Mouse (Mus musculus) ovary, postnatal 36 days (tissue): ENCODE measurements around the gene Zmiz1.

Experiments used
- DNase-seq: peaks from one replicate; pipeline ENCODE4 v3.0.0; 2022; ENCODE audit warnings: low spot score, mixed read lengths

Gene Zmiz1

GRCm38 (mm10) chr14:25513496-25513895, 54.5 kb downstream of the Zmiz1 start:
- DNase-seq, result peak; percentile 47

- peak; percentile 53 for DNase-seq
These were observed 56.0 kb downstream of the Zmiz1 start for GRCm38 (mm10) chr14:25514943-25515512.

DNA sequence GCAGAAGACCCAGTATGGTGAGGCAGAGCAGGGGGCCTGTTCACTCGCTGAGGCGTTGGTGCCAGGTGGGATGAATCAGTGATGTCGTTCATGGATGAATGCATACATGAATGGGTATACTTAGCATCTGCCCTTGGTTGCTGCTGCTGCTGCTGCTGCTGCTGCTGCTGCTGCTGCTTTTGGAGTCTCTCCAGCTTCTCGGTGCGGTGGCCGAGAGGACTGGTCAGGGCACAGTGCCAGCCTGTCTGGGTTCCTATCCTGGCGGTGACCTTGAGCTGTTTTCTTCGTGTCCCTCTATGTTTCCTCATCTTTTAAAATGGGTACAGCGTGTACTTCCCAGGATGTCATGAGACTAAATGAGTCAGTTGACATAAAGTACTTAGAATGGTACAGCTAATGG, 56.9 kb downstream of the Zmiz1 start:
- peak; percentile 65 for DNase-seq

GRCm38 (mm10) chr14:25516640-25517591, 57.9 kb downstream of the Zmiz1 start:
- DNase-seq, result peak; percentile 60

DNA sequence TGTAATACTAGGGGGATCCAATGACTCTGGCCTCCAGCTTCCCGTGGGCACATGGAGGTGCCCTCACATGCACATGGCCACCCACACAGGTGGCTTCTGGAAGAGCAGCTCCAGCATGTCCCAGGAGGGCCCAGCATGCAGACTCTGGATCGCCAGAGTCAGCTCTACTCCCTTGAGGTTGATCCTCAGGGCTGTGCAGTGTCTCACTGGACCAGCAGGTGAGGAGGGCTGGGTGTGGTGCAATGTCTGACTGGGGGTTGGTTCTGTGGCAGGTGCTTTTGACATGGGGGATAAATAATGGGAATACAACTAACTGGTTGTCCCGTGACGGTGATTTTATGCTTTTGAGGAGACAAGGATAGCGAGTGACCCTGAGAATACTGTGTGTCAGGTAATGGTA, 59.7 kb downstream of the Zmiz1 start:
- DNase-seq, result no peak

DNA sequence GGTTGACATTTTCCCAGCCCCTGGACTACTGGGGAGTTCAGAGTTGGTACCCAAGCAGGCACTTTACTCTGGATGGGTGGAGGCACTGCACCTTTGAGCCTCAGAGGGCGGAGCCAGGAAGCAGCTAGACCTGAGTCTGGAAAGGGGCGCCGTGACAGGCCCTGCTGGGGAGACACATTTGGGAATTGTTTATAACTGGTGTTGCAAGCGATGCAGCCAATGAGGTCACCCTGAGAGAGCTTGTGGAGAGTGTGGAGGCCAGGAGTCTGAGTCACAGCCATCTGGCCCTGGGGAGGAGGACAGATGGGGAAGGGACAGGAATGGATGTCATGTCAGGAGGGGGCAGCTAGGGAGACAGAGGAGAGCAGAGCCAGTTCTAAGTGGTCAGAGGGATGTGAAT, 60.7 kb downstream of the Zmiz1 start:
- DNase-seq, result no peak

DNA sequence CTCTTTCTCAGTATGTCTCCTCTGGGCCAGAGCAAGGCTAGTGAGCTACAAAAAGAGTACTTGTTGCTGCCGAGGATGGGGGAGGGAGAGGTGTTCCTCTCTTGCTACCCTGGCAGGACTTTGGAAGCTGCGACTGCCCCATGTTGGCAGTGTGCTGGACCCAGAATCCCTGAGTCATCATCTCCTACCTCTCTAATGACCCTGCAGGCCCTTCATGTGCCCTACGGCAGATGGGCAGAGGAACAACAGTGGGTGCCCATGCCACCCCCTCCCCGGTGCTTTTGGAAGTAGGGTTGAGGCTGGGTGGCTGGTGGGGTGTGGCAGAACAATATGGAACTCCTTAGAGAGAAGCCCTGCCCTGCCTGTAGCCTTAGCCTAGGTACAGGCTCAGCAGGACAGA, 61.6 kb downstream of the Zmiz1 start:
- no peak for DNase-seq

- DNase-seq, result no peak
These were observed 62.0 kb downstream of the Zmiz1 start for GRCm38 (mm10) chr14:25520991-25521390.

GRCm38 (mm10) chr14:25521500-25521899, 62.5 kb downstream of the Zmiz1 start:
- no peak for DNase-seq

DNA sequence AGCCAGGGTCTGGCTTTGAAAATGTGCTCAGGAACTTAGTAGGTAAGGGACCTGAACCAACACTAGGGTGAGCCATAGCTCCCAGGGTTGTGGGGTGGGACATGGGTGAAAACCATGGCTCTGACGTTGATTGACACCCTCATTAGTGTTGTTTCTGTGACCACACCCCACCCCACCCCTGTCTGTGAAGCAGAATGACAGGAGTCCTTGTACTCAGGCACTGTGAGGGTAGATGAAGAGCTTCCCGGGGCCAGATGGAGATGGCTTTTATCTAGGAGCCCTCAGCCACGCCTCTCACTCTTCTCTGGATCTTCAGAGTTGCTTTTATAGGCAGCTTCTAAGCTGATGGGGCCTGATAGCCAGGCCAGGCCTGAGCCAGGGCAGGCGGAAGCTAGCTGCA, 63.4 kb downstream of the Zmiz1 start:
- no peak for DNase-seq

DNA sequence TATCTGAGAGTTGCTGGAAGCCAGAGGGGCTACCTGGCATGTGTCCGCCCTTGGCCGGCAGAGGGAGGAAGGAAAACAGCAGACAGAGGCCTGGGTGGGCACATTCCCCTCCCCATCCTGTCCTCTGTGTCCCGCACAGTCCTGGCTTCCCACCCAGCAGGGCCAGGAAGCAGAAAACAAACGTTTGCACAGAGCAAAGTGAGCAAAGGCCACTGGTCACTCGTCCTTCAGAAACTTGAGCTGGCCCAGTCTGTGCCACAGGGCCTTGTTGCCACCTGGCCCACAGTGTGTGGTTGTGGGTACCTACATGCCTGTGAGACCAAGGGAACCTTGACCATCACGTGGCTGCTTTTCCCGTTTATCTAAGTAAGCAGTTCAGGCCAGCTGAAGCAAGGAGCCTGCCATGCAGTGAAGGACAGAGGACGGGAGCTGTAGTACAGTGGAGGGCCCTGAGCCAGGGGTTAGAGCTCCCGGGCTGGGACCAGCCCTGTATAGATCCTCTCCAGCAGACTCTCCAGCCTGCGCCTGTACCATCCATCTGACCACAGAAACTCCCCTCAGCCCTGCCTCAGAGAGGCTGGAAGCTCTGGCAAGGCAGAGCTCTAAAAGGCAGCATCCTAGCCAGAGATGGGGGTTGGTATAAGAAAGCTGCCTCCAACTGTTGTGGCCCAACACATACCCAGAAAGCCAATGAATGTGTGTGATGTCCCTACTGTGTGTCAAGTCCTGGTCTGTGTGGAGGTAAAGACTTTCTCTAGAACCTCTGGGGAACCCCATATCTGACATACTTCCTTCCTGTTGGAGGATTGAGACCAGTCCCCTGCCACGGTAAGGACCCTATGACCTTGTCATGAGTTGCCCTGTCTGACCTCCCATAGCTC, 64.5 kb downstream of the Zmiz1 start:
- DNase-seq, result peak; percentile 59

- no peak for DNase-seq
These were observed 65.1 kb downstream of the Zmiz1 start for GRCm38 (mm10) chr14:25524111-25524495.

DNA sequence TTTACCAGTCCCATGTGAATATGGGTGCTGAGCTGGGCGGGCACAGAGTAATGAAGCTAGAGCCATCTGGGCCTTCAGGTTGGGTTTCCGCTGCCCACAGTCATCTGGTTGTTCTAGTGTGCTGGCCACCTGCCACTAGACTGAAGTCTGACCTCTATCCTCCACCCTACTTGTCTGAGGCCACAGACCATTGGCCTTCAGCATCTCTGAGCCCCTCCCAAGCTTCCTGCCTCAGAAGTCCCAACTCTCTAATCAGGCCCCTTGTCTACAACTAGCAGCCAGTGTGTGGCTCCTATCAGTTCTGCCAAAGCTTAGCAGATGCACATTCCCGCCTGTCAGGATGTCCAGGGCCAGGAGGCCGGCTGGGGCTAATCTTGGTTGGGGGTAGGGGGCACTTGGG, 65.9 kb downstream of the Zmiz1 start:
- no peak for DNase-seq

DNA sequence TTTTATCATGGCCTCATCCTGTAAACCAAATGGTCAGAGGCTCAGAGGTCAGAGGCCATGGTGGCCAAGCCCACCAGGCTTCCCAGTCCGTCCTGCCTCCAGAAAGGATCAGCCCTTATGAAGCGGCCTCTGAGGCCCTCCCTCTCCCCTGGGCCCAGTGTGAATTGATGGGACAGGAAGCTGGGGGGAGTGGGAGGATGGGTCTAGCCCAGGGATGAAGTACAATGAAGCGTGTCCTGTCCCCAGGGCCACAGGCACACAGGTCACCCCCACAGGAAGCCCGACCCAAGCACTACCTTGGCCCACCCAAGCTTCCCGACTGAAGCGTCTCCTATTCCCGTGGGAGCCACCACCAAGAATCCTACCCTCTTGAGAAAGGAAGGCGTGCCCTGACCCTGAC, 66.7 kb downstream of the Zmiz1 start:
- DNase-seq, result no peak

GRCm38 (mm10) chr14:25526872-25527271, 67.9 kb downstream of the Zmiz1 start:
- no peak for DNase-seq

- no peak for DNase-seq
These were observed 68.3 kb downstream of the Zmiz1 start for GRCm38 (mm10) chr14:25527321-25527720.

DNA sequence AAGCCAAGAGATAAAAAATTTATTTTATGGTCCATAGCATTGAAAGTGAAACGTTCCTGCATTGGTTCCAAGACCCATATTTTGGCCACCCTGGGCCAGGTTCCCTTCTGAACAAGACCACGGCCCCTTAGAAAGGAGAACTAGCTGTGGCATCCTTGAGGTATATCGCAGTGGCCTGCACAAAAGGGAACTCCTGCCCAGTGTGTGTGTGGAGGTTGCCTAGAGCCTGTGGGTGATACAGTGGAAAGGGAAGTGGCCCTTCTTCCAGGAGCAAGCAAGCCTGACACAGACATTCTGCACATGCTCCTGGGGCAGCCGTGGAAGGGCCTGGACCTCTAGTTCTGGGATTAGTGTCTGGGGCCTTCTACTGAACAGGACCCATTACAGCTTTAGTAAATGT, 71.4 kb downstream of the Zmiz1 start:
- DNase-seq, result no peak

GRCm38 (mm10) chr14:25530815-25531214, 71.8 kb downstream of the Zmiz1 start:
- no peak for DNase-seq

- peak; percentile 64 for DNase-seq
These were observed 74.0 kb downstream of the Zmiz1 start for GRCm38 (mm10) chr14:25533010-25533409.

DNA sequence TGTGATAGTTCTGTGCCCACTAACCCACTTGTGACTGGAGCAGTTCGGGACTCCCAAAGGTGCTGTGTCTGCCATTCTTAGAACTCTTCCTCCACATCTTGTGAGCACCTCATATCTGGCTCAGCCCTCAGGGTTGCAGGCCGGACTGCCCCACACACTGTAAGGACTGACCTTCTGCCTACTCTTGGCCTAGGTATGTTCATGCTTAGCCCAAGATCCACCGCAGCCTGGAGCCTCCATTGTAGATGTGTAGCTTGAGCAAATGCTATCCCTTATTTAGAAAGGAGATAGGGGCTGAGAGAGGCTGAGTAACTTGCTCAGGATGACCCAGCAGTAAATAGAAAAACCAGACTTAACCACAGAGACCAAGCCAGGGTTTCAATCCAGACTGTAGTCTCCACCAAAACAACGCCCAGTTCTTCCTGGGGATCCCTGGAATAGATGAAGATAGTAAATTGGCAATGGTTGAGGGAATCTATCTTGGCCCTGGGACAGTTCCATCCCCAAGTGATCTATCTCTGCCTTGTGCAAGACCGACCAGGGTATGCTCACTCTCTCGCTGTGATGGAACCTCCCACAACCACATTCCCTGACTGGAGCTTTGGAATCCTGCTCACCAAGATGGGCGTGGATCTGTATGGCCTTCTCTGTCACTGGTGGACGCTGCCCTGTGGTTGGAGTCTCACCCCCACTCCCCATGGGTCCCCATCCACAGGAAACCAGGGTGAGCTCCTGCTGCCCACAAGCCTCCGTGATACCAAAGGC, 74.8 kb downstream of the Zmiz1 start:
- DNase-seq, result no peak

DNA sequence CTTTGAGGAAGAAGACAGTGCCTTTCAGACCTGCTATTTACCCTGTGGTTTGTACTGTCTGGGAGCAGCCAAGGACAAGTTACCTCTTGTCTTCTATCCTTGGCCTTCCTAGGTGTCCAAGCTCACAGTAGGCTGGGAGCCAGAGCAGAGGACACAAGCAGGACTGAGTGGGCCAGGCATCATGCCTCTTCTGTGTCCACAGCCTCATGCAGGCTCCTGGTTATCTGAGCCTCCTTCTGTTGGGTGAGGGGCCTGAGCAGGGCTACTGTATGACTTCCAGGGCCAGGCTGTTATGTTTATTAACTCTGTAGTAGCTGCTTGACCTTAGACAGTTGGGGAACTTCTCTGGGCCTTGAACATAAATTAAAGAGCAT, 75.4 kb downstream of the Zmiz1 start:
- DNase-seq, result no peak
